Mouse (Mus musculus) cerebellum, postnatal 4 days (tissue): ENCODE measurements at regions not wholly inside any gene's neighbourhood (a gene's known extent, or its start where the extent isn't known, plus 50 kb on each side); places are given as distances from the start of the nearest gene placed in this dataset.
A peak's percentile ranks its signal among the peaks of the same experiment; 100 is the strongest.

Experiments used
- DNase-seq, 2 experiments: peaks; one replicate each; pipeline ENCODE4 v3.0.0; 2022; ENCODE audit warnings: low spot score in 2 of 2, mixed read lengths in 1 of 2

- no peak for DNase-seq
Measured at GRCm38 (mm10) chr11:32990201-32990600, 157.0 kb downstream of the Fgf18 start.

- DNase-seq, result no peak
Measured at GRCm38 (mm10) chr11:32978899-32979298, 154.5 kb upstream of the Smim23 start.

- DNase-seq, result peak in 1 of 2 experiments; percentile 34
Measured at GRCm38 (mm10) chr11:32976572-32976971, 152.2 kb upstream of the Smim23 start.

GRCm38 (mm10) chr11:32973453-32973852 lies 149.0 kb upstream of the Smim23 start:
- no peak for DNase-seq

- DNase-seq, result peak in 1 of 2 experiments; percentile 53
Measured at GRCm38 (mm10) chr11:32965418-32965817, 141.0 kb upstream of the Smim23 start.

GRCm38 (mm10) chr11:32963625-32964293 lies 139.4 kb upstream of the Smim23 start:
- DNase-seq, result no peak

GRCm38 (mm10) chr11:32961600-32961999 lies 137.2 kb upstream of the Smim23 start:
- peak in 1 of 2 experiments; percentile 38 for DNase-seq

GRCm38 (mm10) chr11:32958961-32959360 lies 134.6 kb upstream of the Smim23 start:
- no peak for DNase-seq

GRCm38 (mm10) chr11:32956993-32957392 lies 132.6 kb upstream of the Smim23 start:
- peak in 1 of 2 experiments; percentile 56 for DNase-seq

GRCm38 (mm10) chr11:32952271-32952670 lies 127.9 kb upstream of the Smim23 start:
- no peak for DNase-seq

GRCm38 (mm10) chr11:32948132-32948531 lies 123.7 kb upstream of the Smim23 start:
- no peak for DNase-seq

- no peak for DNase-seq
Measured at GRCm38 (mm10) chr11:32946481-32947001, 122.1 kb upstream of the Smim23 start.

GRCm38 (mm10) chr11:32945071-32945470 lies 120.7 kb upstream of the Smim23 start:
- no peak for DNase-seq

GRCm38 (mm10) chr11:32941331-32942009 lies 117.1 kb upstream of the Smim23 start:
- no peak for DNase-seq

GRCm38 (mm10) chr11:32939102-32939501 lies 114.7 kb upstream of the Smim23 start:
- DNase-seq, result no peak

GRCm38 (mm10) chr11:32937167-32937566 lies 112.8 kb upstream of the Smim23 start:
- DNase-seq, result no peak

- DNase-seq, result no peak
Measured at GRCm38 (mm10) chr11:32931928-32932327, 107.5 kb upstream of the Smim23 start.

GRCm38 (mm10) chr11:32931018-32931417 lies 106.6 kb upstream of the Smim23 start:
- no peak for DNase-seq

- no peak for DNase-seq
Measured at GRCm38 (mm10) chr11:32928837-32929236, 104.4 kb upstream of the Smim23 start.

- no peak for DNase-seq
Measured at GRCm38 (mm10) chr11:32925421-32926271, 101.2 kb upstream of the Smim23 start.

- no peak for DNase-seq
Measured at GRCm38 (mm10) chr11:32924932-32925331, 100.5 kb upstream of the Smim23 start.

- peak in 1 of 2 experiments; percentile 47 for DNase-seq
Measured at GRCm38 (mm10) chr11:32913071-32913470, 88.7 kb upstream of the Smim23 start.
